Mouse (Mus musculus) testis, adult 2 months (tissue): ENCODE data around the gene Plekhj1.

Experiments used
- CTCF ChIP-seq: fragments of 200-500 bp; IDR thresholded peaks from 2 replicates; pipeline ENCODE4 v1.5.1; 2012; ENCODE audit warnings: low read depth, mild to moderate bottlenecking, inconsistent platforms, low read length, moderate library complexity; ENCODE audit not compliant: control insufficient read depth, insufficient read depth, insufficient replicate concordance
- POLR2A ChIP-seq: fragments of 200-500 bp; IDR thresholded peaks from 2 replicates; pipeline ENCODE4 v1.6.1; 2012; ENCODE audit warnings: low read depth, mild to moderate bottlenecking, inconsistent platforms, low read length, moderate library complexity; ENCODE audit not compliant: control insufficient read depth

- TF ChIP-seq CTCF (no peak), POLR2A (no peak)
Observed at GRCm38 (mm10) chr10:80812391-80813041, 14.1 kb upstream of the Plekhj1 start.
